Mouse (Mus musculus) heart, embryonic 11.5 days (tissue): ENCODE measurements at regions not wholly inside any gene's neighbourhood (a gene's known extent, or its start where the extent isn't known, plus 50 kb on each side); places are given as distances from the start of the nearest gene placed in this dataset.

Experiments
- ATAC-seq: fragments of 200-750 bp; cut with Nextera tagmentation; replicated peaks from 2 replicates; pipeline ENCODE4 v1.8.0; 2017; ENCODE audit warnings: moderate library complexity; ENCODE audit not compliant: insufficient number of reproducible peaks, low FRiP score, low TSS enrichment
- H3K27ac ChIP-seq: fragments of 300-500 bp; sonication (generic); 2 replicates; pipeline ENCODE4 v1.5.1; 2014; ENCODE audit warnings: mild to moderate bottlenecking, low read depth, low read length
- H3K27me3 ChIP-seq: fragments of 300-500 bp; sonication (generic); 2 replicates; pipeline ENCODE4 v1.6.1; 2014; ENCODE audit warnings: mild to moderate bottlenecking, low read length, mixed read lengths; ENCODE audit not compliant: control insufficient read depth, insufficient read depth
- H3K36me3 ChIP-seq: fragments of 300-500 bp; sonication (generic); 2 replicates; pipeline ENCODE4 v1.6.1; 2014; ENCODE audit warnings: mild to moderate bottlenecking, low read length, moderate library complexity, mixed read lengths; ENCODE audit not compliant: control insufficient read depth, insufficient read depth
- H3K4me1 ChIP-seq: fragments of 300-500 bp; sonication (generic); 2 replicates; pipeline ENCODE4 v1.6.1; 2014; ENCODE audit warnings: low read length; ENCODE audit not compliant: control insufficient read depth, insufficient read depth
- H3K4me2 ChIP-seq: fragments of 300-500 bp; sonication (generic); 2 replicates; pipeline ENCODE4 v1.6.1; 2014; ENCODE audit warnings: mild to moderate bottlenecking, moderate library complexity
- H3K4me3 ChIP-seq: fragments of 300-500 bp; sonication (generic); 2 replicates; pipeline ENCODE4 v1.5.1; 2014; ENCODE audit warnings: low read depth, low read length
- H3K9ac ChIP-seq: fragments of 300-500 bp; sonication (generic); 2 replicates; pipeline ENCODE4 v1.6.1; 2014; ENCODE audit warnings: mild to moderate bottlenecking, low read depth, low read length, moderate library complexity
- H3K9me3 ChIP-seq: fragments of 300-500 bp; sonication (generic); replicated peaks from 2 replicates; pipeline ENCODE4 v1.6.1; 2016; ENCODE audit warnings: low read length; ENCODE audit not compliant: control insufficient read depth
- WGBS: fragments of 180-500 bp; shearing (Covaris S2); extraction: QIAGEN DNeasy Blood & Tissue Kit; methylation state at CpG from one replicate; pipeline ENCODE4 v1.1.7; 2014; ENCODE audit not compliant: insufficient replicate concordance; 5-methylcytosine and 5-hydroxymethylcytosine counted together

GRCm38 (mm10) chr1:137972620-137973350 is 202.7 kb downstream of the Ptprc start:
- 71% methylated on average over 6 of the region's 6 CpGs for WGBS
- H3K27me3 ChIP-seq = no peaks in the 10 kb centered on the region

DNA sequence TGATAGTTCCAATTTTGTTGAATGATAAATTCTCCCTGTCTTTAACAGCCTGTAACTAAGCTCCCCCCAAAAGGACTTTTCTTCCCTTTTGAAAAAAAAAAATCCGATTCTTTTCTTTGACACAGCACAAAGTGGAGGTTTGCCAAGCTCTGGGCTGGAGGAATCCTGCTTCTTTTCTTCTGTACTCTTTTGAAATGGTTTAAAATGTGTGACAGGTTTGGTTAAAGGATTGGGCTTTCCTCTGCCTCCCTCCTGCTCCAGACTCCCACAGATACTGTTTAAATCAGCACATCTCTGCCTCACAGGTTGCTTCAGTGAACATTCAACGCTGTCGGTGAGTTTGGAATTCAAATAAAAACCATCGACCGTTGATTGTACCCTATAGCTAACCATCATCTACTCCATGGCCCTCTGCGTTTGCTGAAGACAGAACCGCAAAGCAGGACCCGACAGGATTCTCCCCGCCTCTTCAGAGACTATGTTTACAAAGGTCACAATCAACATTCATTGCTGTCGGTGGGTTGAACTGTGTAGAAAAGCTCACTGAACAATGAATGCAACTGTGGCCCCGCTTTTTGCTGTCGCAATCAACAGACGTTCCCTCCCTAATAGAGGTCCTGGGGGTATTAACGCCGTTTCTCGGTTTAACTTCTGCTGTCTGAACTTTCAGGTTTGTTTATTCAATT is 209.2 kb downstream of the Ptprc start:
- Histone ChIP-seq H3K27ac (no peak overlapping the region), H3K9me3 (no peaks in the 10 kb centered on the region), H3K4me1 (no peaks in the 10 kb centered on the region), H3K36me3 (peaks cover 7% of the 10 kb centered on the region), H3K4me2 (no peak overlapping the region), H3K9ac (no peak overlapping the region), H3K4me3 (no peak overlapping the region), H3K27me3 (no peaks in the 10 kb centered on the region)
- no peak for ATAC-seq
- whole genome bisulfite sequencing = 86% methylated on average over 16 of the region's 16 CpGs

More at GRCm38 (mm10) chr1:137972620-137973350, 202.7 kb downstream of the Ptprc start:
- Histone ChIP-seq H3K4me3 (no peak overlapping the region), H3K4me1 (no peaks in the 10 kb centered on the region), H3K4me2 (no peak overlapping the region), H3K36me3 (no peaks in the 10 kb centered on the region; the same call in 1 of the 2 replicates), H3K27ac (no peak overlapping the region), H3K9me3 (no peaks in the 10 kb centered on the region), H3K9ac (no peak overlapping the region)
- no peak for ATAC-seq

- Histone ChIP-seq H3K9me3 (no peaks in the 10 kb centered on the region), H3K36me3 (peaks cover 7% of the 10 kb centered on the region), H3K27me3 (no peaks in the 10 kb centered on the region), H3K4me2 (no peak overlapping the region), H3K27ac (no peak overlapping the region), H3K9ac (no peak overlapping the region), H3K4me1 (no peaks in the 10 kb centered on the region), H3K4me3 (no peak overlapping the region)
- WGBS = 89% methylated on average over 6 of the region's 6 CpGs
- no peak for ATAC-seq
Measured at GRCm38 (mm10) chr1:137963656-137964055, 211.9 kb downstream of the Ptprc start.

GRCm38 (mm10) chr1:137958040-137958439 is 217.5 kb downstream of the Ptprc start:
- Histone ChIP-seq H3K27me3 (no peaks in the 10 kb centered on the region), H3K9me3 (no peaks in the 10 kb centered on the region), H3K4me3 (no peak overlapping the region), H3K9ac (no peak overlapping the region), H3K36me3 (peaks cover 4% of the 10 kb centered on the region; the same call in 1 of the 2 replicates), H3K4me1 (no peaks in the 10 kb centered on the region), H3K4me2 (no peak overlapping the region), H3K27ac (no peak overlapping the region)
- WGBS = 70% methylated on average over 3 of the region's 3 CpGs
- ATAC-seq = no peak

DNA sequence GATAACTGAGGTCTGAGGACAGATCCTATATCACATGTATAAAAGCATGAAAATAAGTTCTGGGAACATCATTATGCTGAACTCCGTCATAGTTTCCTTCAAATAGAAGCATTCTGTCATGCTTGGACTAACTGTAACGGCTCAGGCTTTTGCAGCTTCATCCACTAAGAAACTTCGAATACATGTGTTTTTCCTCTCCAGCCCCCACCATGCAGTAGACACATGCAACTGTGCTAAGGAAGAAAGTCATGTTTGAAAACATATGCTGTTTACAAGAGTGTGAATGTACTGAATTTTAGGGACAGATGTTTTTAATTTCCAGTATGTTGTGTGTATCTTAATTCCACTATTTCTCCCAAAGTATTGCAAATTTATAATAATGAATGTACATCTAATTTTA is 219.5 kb downstream of the Ptprc start:
- H3K4me3 ChIP-seq = no peak overlapping the region
- ATAC-seq = no peak
- no peak overlapping the region for H3K9ac ChIP-seq
- no peaks in the 10 kb centered on the region for H3K36me3 ChIP-seq
- H3K4me1 ChIP-seq = no peaks in the 10 kb centered on the region
- no peak overlapping the region for H3K27ac ChIP-seq
- no peak overlapping the region for H3K4me2 ChIP-seq
- no peaks in the 10 kb centered on the region for H3K27me3 ChIP-seq
- 82% methylated on average over 3 of the region's 3 CpGs for WGBS
- H3K9me3 ChIP-seq = no peaks in the 10 kb centered on the region

GRCm38 (mm10) chr1:137955139-137955538 is 220.4 kb downstream of the Ptprc start:
- Histone ChIP-seq H3K9me3 (no peaks in the 10 kb centered on the region), H3K4me2 (no peak overlapping the region), H3K27me3 (no peaks in the 10 kb centered on the region), H3K36me3 (no peaks in the 10 kb centered on the region), H3K4me1 (no peaks in the 10 kb centered on the region), H3K27ac (no peak overlapping the region), H3K9ac (no peak overlapping the region), H3K4me3 (no peak overlapping the region)
- 80% methylated on average over 2 of the region's 2 CpGs for WGBS
- no peak for ATAC-seq

GRCm38 (mm10) chr1:137953369-137953768 is 222.1 kb downstream of the Ptprc start:
- ATAC-seq = no peak
- H3K27ac ChIP-seq = no peak overlapping the region
- 81% methylated on average over 1 of the region's 1 CpGs for WGBS

GRCm38 (mm10) chr1:137952777-137953176 is 222.7 kb downstream of the Ptprc start:
- Histone ChIP-seq H3K9ac (no peak overlapping the region), H3K27me3 (no peaks in the 10 kb centered on the region), H3K4me3 (no peak overlapping the region), H3K27ac (no peak overlapping the region), H3K36me3 (no peaks in the 10 kb centered on the region; the same call in 1 of the 2 replicates), H3K4me2 (no peak overlapping the region), H3K9me3 (no peaks in the 10 kb centered on the region), H3K4me1 (no peaks in the 10 kb centered on the region)
- ATAC-seq = no peak
- WGBS = 77% methylated on average over 1 of the region's 1 CpGs

More at GRCm38 (mm10) chr1:137953369-137953768, 222.1 kb downstream of the Ptprc start:
- no peaks in the 10 kb centered on the region for H3K27me3 ChIP-seq
- H3K9me3 ChIP-seq = no peaks in the 10 kb centered on the region
- no peaks in the 10 kb centered on the region; the same call in 1 of the 2 replicates for H3K36me3 ChIP-seq
- no peak overlapping the region for H3K4me2 ChIP-seq
- H3K4me3 ChIP-seq = no peak overlapping the region
- no peak overlapping the region for H3K9ac ChIP-seq
- H3K4me1 ChIP-seq = no peaks in the 10 kb centered on the region
